ENCODE assay signal across 9 mouse cellular contexts in genomic region chr9:51277834-51278498, GRCm38 (mm10). TPM values are rescaled to one million over a fixed set of nuclear protein-coding genes. Genes with fewer than 3 reads are reported as not detected.
A peak's percentile ranks its signal among the peaks of the same experiment; 100 is the strongest.
DNase-seq lines count a peak whose midpoint lies in the region; ATAC-seq and TF ChIP-seq lines count a peak whose summit lies in the region.
"Had no signal": no experiment of that assay in that cellular context is flagged by ENCODE, and none has a peak within 500 bp of the region (broad histone marks: within the 10 kb centered on the region; RNA-seq: fewer than 3 reads in every experiment).

No protein-coding gene starts in this region.

- peaks cover 5% of the 10 kb centered on the region; the same call in 1 of the 2 replicates for H3K4me1 ChIP-seq in embryonic facial prominence, embryonic 13.5 days
- peaks cover 17% of the 10 kb centered on the region for H3K4me1 ChIP-seq in limb, embryonic 10.5 days
- H3K4me1 ChIP-seq in neural tube, embryonic 15.5 days: peaks cover 17% of the 10 kb centered on the region

- WGBS in embryonic facial prominence, embryonic 13.5 days: 14% methylated on average over 13 of the region's 13 CpGs
- WGBS in limb, embryonic 10.5 days: 22% methylated on average over 13 of the region's 13 CpGs
- WGBS in neural tube, embryonic 15.5 days: 23% methylated on average over 13 of the region's 13 CpGs

- intact Hi-C loops in left cerebral cortex, postnatal 4 days (cut with DNase I): no loop called here

- H3K4me2 ChIP-seq in embryonic facial prominence, embryonic 13.5 days: peak overlapping the region; percentile 90
- peak overlapping the region; percentile 91 for H3K4me2 ChIP-seq in neural tube, embryonic 15.5 days

- DNase-seq in layer of hippocampus, adult 2 months (ENCODE audit: low spot score in 2 of 2): no peak
- DNase-seq in layer of hippocampus, postnatal 25 days (ENCODE audit: extremely low spot score in 1 of 2, low spot score in 1 of 2): no peak
- no peak for DNase-seq in limb, embryonic 10.5 days (ENCODE audit: low spot score)
- no peak for DNase-seq in natural killer cell, adult 2 months (ENCODE audit: low spot score in 2 of 2)
- no peak for DNase-seq in urinary bladder, postnatal 14 days (ENCODE audit: low spot score)
- no peak for DNase-seq in left cerebral cortex, postnatal 4 days

- no peak for TF ChIP-seq CTCF in layer of hippocampus, adult 2 months (conservative IDR thresholded peaks at IDR 0.05)

- ATAC-seq in embryonic facial prominence, embryonic 13.5 days (ENCODE audit: insufficient number of reproducible peaks, insufficient read depth, low FRiP score, low TSS enrichment, low read depth): no peak
- no peak for ATAC-seq in neural tube, embryonic 15.5 days (ENCODE audit: low FRiP score)

- H3K4me3 ChIP-seq in layer of hippocampus, adult 2 months: peak overlapping the region; percentile 71
- H3K4me3 ChIP-seq in embryonic facial prominence, embryonic 13.5 days: peak overlapping the region; percentile 58
- H3K4me3 ChIP-seq in limb, embryonic 10.5 days: peak overlapping the region; percentile 72
- H3K4me3 ChIP-seq in neural tube, embryonic 15.5 days (replicated peaks): peak overlapping the region; percentile 46

- no peaks in the 10 kb centered on the region for H3K9me3 ChIP-seq in embryonic facial prominence, embryonic 13.5 days
- no peaks in the 10 kb centered on the region for H3K9me3 ChIP-seq in limb, embryonic 10.5 days (replicated peaks)
- H3K9me3 ChIP-seq in neural tube, embryonic 15.5 days (replicated peaks): no peaks in the 10 kb centered on the region

- H3K27me3 ChIP-seq in embryonic facial prominence, embryonic 13.5 days: peaks cover 29% of the 10 kb centered on the region
- H3K27me3 ChIP-seq in limb, embryonic 10.5 days (ENCODE audit: low read depth, poor library complexity, severe bottlenecking): peaks cover 33% of the 10 kb centered on the region
- peaks cover 26% of the 10 kb centered on the region for H3K27me3 ChIP-seq in neural tube, embryonic 15.5 days (replicated peaks)

- H3K27ac ChIP-seq in layer of hippocampus, adult 2 months: peak overlapping the region; percentile 86
- H3K27ac ChIP-seq in embryonic facial prominence, embryonic 13.5 days: 0 out of 2 replicates have a peak overlapping the region, but pooled peaks have one; percentile 44
- peak overlapping the region; percentile 86 for H3K27ac ChIP-seq in limb, embryonic 10.5 days
- H3K27ac ChIP-seq in neural tube, embryonic 15.5 days (replicated peaks): 0 out of 2 replicates have a peak overlapping the region, but pooled peaks have one; percentile 9

- H3K9ac ChIP-seq in embryonic facial prominence, embryonic 13.5 days: peak overlapping the region; percentile 76
- peak overlapping the region; percentile 51; the same call in 1 of the 2 replicates for H3K9ac ChIP-seq in neural tube, embryonic 15.5 days (replicated peaks)

- H3K36me3 ChIP-seq in embryonic facial prominence, embryonic 13.5 days: no peaks in the 10 kb centered on the region
- no peaks in the 10 kb centered on the region for H3K36me3 ChIP-seq in limb, embryonic 10.5 days
- no peaks in the 10 kb centered on the region for H3K36me3 ChIP-seq in neural tube, embryonic 15.5 days

RNA-seq across cellular contexts. Expression of gene Colca2, which starts 0.4 kb away (rescaled TPM):
- 1 to 10 TPM in 1 of 2 experiments, under 1 TPM in 1; 0.38 to 1.1 TPM for total RNA-seq in layer of hippocampus, adult 2 months (2021)
- 1 to 10 TPM in 1 of 2 experiments, under 1 TPM in 1; 0.57 to 1.2 TPM for total RNA-seq in layer of hippocampus, postnatal 25 days (2021)
- 3.3 and 3.7 TPM in 2 replicates for polyA plus RNA-seq in embryonic facial prominence, embryonic 13.5 days (2015; fragmentation: Nextera tagmentation; extraction: Ambion mirVana)
- 1.6 and 2.2 TPM in 2 replicates for polyA plus RNA-seq in limb, embryonic 10.5 days (2016; fragmentation: Nextera tagmentation; extraction: Ambion mirVana)
- 0.70 and 2.1 TPM in 2 replicates for polyA plus RNA-seq in neural tube, embryonic 15.5 days (2015; fragmentation: Nextera tagmentation; extraction: Ambion mirVana)
- total RNA-seq in left cerebral cortex, postnatal 4 days (2021): 1 to 10 TPM in 1 of 2 experiments, under 1 TPM in 1; 0.46 to 1.0 TPM

RNA-seq across cellular contexts. Expression of gene 1810046K07Rik, which starts 50.8 kb away (rescaled TPM):
- total RNA-seq in layer of hippocampus, adult 2 months (2021): not detected
- total RNA-seq in layer of hippocampus, postnatal 25 days (2021): not detected
- polyA plus RNA-seq in embryonic facial prominence, embryonic 13.5 days (2015; fragmentation: Nextera tagmentation; extraction: Ambion mirVana): not detected in 2 replicates
- not detected in 2 replicates for polyA plus RNA-seq in limb, embryonic 10.5 days (2016; fragmentation: Nextera tagmentation; extraction: Ambion mirVana)
- not detected in 2 replicates for polyA plus RNA-seq in neural tube, embryonic 15.5 days (2015; fragmentation: Nextera tagmentation; extraction: Ambion mirVana)
- not detected for total RNA-seq in left cerebral cortex, postnatal 4 days (2021)
- total RNA-seq: heart, postnatal 10 days had no signal

Comparison
In these comparisons a context has a peak if more than half of its experiments do, and no peak if none do; other contexts are left out.
1. H3K27ac ChIP-seq: peak in every context shown above with its lines; median percentile 86 in layer of hippocampus, adult 2 months; 86 in limb, embryonic 10.5 days; 44 in embryonic facial prominence, embryonic 13.5 days; 9 in neural tube, embryonic 15.5 days.